Mouse (Mus musculus) hindbrain, embryonic 14.5 days (tissue): ENCODE measurements around the gene Tmpo. TPM values are rescaled to one million over a fixed set of nuclear protein-coding genes. Genes with fewer than 3 reads are reported as not detected.

Experiments
- ATAC-seq: fragments of 200-750 bp; cut with Nextera tagmentation; 2 replicates; pipeline ENCODE4 v1.8.0; 2017; ENCODE audit warnings: moderate number of reproducible peaks, mild to moderate bottlenecking, moderate TSS enrichment, moderate library complexity; ENCODE audit not compliant: low FRiP score
- DNase-seq: peaks from one replicate; pipeline ENCODE4 v3.0.0-alpha.2; 2015; ENCODE audit warnings: low spot score
- H3K27ac ChIP-seq: fragments of 300-500 bp; sonication (generic); 2 replicates; pipeline ENCODE4 v1.5.1; 2014; ENCODE audit warnings: mild to moderate bottlenecking, moderate library complexity
- H3K27me3 ChIP-seq: fragments of 300-500 bp; sonication (generic); 2 replicates; pipeline ENCODE4 v1.6.1; 2014; ENCODE audit warnings: mild to moderate bottlenecking, low read length, mixed read lengths; ENCODE audit not compliant: control insufficient read depth, insufficient read depth
- H3K36me3 ChIP-seq: fragments of 300-500 bp; sonication (generic); replicated peaks from 2 replicates; pipeline ENCODE4 v1.6.1; 2014; ENCODE audit not compliant: control insufficient read depth, insufficient read depth
- H3K4me1 ChIP-seq: fragments of 300-500 bp; sonication (generic); replicated peaks from 2 replicates; pipeline ENCODE4 v1.6.1; 2014; ENCODE audit warnings: antibody characterized with exemption, low read length, mixed read lengths; ENCODE audit not compliant: control insufficient read depth, insufficient read depth
- H3K4me2 ChIP-seq: fragments of 300-500 bp; sonication (generic); replicated peaks from 2 replicates; pipeline ENCODE4 v1.6.1; 2014; ENCODE audit warnings: mild to moderate bottlenecking, moderate library complexity
- H3K4me3 ChIP-seq: fragments of 300-500 bp; sonication (generic); replicated peaks from 2 replicates; pipeline ENCODE4 v1.5.1; 2014; ENCODE audit warnings: mild to moderate bottlenecking, low read length
- H3K9ac ChIP-seq: fragments of 300-500 bp; sonication (generic); 2 replicates; pipeline ENCODE4 v1.6.1; 2014
- H3K9me3 ChIP-seq: fragments of 300-500 bp; sonication (generic); 2 replicates; pipeline ENCODE4 v1.6.1; 2016; ENCODE audit warnings: low read length; ENCODE audit not compliant: control insufficient read depth
- WGBS: fragments of 180-500 bp; shearing (Covaris S2); extraction: QIAGEN DNeasy Blood & Tissue Kit; methylation state at CpG from one replicate; pipeline ENCODE4 v1.1.7; 2014; 5-methylcytosine and 5-hydroxymethylcytosine counted together
- polyA plus RNA-seq: library from polyadenylated mRNA; unstranded; fragments of >200 nt; fragmentation: Nextera tagmentation; extraction: Ambion mirVana; gene quantifications from 2 replicates; pipeline ENCODE4 v1.2.1, GENCODE M21; 2014

The Tmpo gene
- polyA plus RNA-seq, 1 experiment from 2014 or later: 111 TPM

- H3K27ac ChIP-seq: no peak overlapping the region
- H3K27me3 ChIP-seq: no peaks in the 10 kb centered on the region
- DNase-seq (no peak), ATAC-seq (no peak)
- no peak overlapping the region for H3K4me2 ChIP-seq
- H3K9me3 ChIP-seq: no peaks in the 10 kb centered on the region
- 93% methylated on average over 3 of the region's 3 CpGs for WGBS
- H3K4me3 ChIP-seq: no peak overlapping the region
- no peak overlapping the region for H3K9ac ChIP-seq
- peaks cover 6% of the 10 kb centered on the region for H3K36me3 ChIP-seq
- no peaks in the 10 kb centered on the region for H3K4me1 ChIP-seq
Measured at GRCm38 (mm10) chr10:91105981-91106380, 75.1 kb downstream of the Tmpo start.

- no peak for DNase-seq
- Histone ChIP-seq H3K4me3 (no peak overlapping the region), H3K4me1 (no peaks in the 10 kb centered on the region), H3K9ac (no peak overlapping the region), H3K4me2 (no peak overlapping the region), H3K27me3 (no peaks in the 10 kb centered on the region), H3K36me3 (peaks cover 6% of the 10 kb centered on the region), H3K9me3 (no peaks in the 10 kb centered on the region), H3K27ac (no peak overlapping the region)
- 92% methylated on average over 14 of the region's 14 CpGs for WGBS
- no peak for ATAC-seq
Measured at GRCm38 (mm10) chr10:91102799-91103590, 78.1 kb downstream of the Tmpo start.

GRCm38 (mm10) chr10:91101936-91102335, 79.2 kb downstream of the Tmpo start:
- Histone ChIP-seq H3K4me3 (no peak overlapping the region), H3K36me3 (peaks cover 6% of the 10 kb centered on the region), H3K4me2 (no peak overlapping the region), H3K27me3 (no peaks in the 10 kb centered on the region), H3K27ac (no peak overlapping the region), H3K9ac (no peak overlapping the region), H3K9me3 (no peaks in the 10 kb centered on the region), H3K4me1 (no peaks in the 10 kb centered on the region)
- no peak for DNase-seq
- ATAC-seq: no peak
- WGBS: 95% methylated on average over 25 of the region's 25 CpGs

- Histone ChIP-seq H3K9ac (no peak overlapping the region), H3K27ac (no peak overlapping the region), H3K27me3 (no peaks in the 10 kb centered on the region), H3K4me3 (no peak overlapping the region), H3K4me2 (no peak overlapping the region), H3K4me1 (no peaks in the 10 kb centered on the region), H3K36me3 (peaks cover 12% of the 10 kb centered on the region), H3K9me3 (no peaks in the 10 kb centered on the region)
- ATAC-seq: no peak
- 86% methylated on average over 1 of the region's 1 CpGs for WGBS
- DNase-seq: no peak
Measured at GRCm38 (mm10) chr10:91100101-91100500, 81.0 kb downstream of the Tmpo start.

GRCm38 (mm10) chr10:91098056-91098455, 83.1 kb downstream of the Tmpo start:
- no peak overlapping the region for H3K9ac ChIP-seq
- H3K27me3 ChIP-seq: no peaks in the 10 kb centered on the region
- 93% methylated on average over 8 of the region's 8 CpGs for WGBS
- peaks cover 12% of the 10 kb centered on the region for H3K36me3 ChIP-seq
- no peaks in the 10 kb centered on the region for H3K4me1 ChIP-seq
- no peaks in the 10 kb centered on the region for H3K9me3 ChIP-seq
- H3K27ac ChIP-seq: no peak overlapping the region
- H3K4me2 ChIP-seq: no peak overlapping the region
- no peak overlapping the region for H3K4me3 ChIP-seq
- no peak for ATAC-seq
- DNase-seq: no peak

Other genes with a start within 250 kb of the Tmpo start
- gene Apaf1, start 98.5 kb downstream of the Tmpo start, polyA plus RNA-seq: 22.2 and 22.7 TPM in 2 replicates
- 19.8 and 20.4 TPM in 2 replicates for gene Ikbip, start 98.4 kb downstream of the Tmpo start, polyA plus RNA-seq
- 626 and 634 TPM in 2 replicates for gene Slc25a3, start 57.3 kb downstream of the Tmpo start, polyA plus RNA-seq